Mouse (Mus musculus) kidney, embryonic 14.5 days (tissue): ENCODE results near the gene Ntrk3. TPM values are rescaled to one million over a fixed set of nuclear protein-coding genes. Genes with fewer than 3 reads are reported as not detected.
A peak's percentile ranks its signal among the peaks of the same experiment; 100 is the strongest.

ENCODE experiments used
- ATAC-seq: fragments of 200-750 bp; cut with Nextera tagmentation; 2 replicates; pipeline ENCODE4 v1.8.0; 2017; ENCODE audit warnings: moderate number of reproducible peaks, mild to moderate bottlenecking, moderate TSS enrichment, moderate library complexity; ENCODE audit not compliant: low FRiP score, low TSS enrichment
- H3K27ac ChIP-seq: fragments of 300-500 bp; sonication (generic); 2 replicates; pipeline ENCODE4 v1.5.1; 2014; ENCODE audit warnings: low read depth, mild to moderate bottlenecking, low read length, moderate library complexity, mixed read lengths
- H3K27me3 ChIP-seq: fragments of 300-500 bp; sonication (generic); 2 replicates; pipeline ENCODE4 v1.6.1; 2014; ENCODE audit warnings: mild to moderate bottlenecking, low read length; ENCODE audit not compliant: control insufficient read depth, insufficient read depth
- H3K36me3 ChIP-seq: fragments of 300-500 bp; sonication (generic); 2 replicates; pipeline ENCODE4 v1.6.1; 2014; ENCODE audit warnings: low read length, mixed read lengths; ENCODE audit not compliant: control insufficient read depth, insufficient read depth
- H3K4me1 ChIP-seq: fragments of 300-500 bp; sonication (generic); 2 replicates; pipeline ENCODE4 v1.6.1; 2014; ENCODE audit warnings: low read length, mixed read lengths; ENCODE audit not compliant: control insufficient read depth, insufficient read depth
- H3K4me2 ChIP-seq: fragments of 300-500 bp; sonication (generic); replicated peaks from 2 replicates; pipeline ENCODE4 v1.6.1; 2014; ENCODE audit warnings: low read depth, mild to moderate bottlenecking, low read length
- H3K4me3 ChIP-seq: fragments of 300-500 bp; sonication (generic); 2 replicates; pipeline ENCODE4 v1.5.1; 2014; ENCODE audit warnings: mild to moderate bottlenecking, low read length
- H3K9ac ChIP-seq: fragments of 300-500 bp; sonication (generic); 2 replicates; pipeline ENCODE4 v1.6.1; 2014; ENCODE audit warnings: low read depth, mild to moderate bottlenecking, low read length, moderate library complexity
- H3K9me3 ChIP-seq: fragments of 300-500 bp; sonication (generic); 2 replicates; pipeline ENCODE4 v1.6.1; 2016; ENCODE audit warnings: low read length; ENCODE audit not compliant: control insufficient read depth
- WGBS: fragments of 180-500 bp; shearing (Covaris S2); extraction: QIAGEN DNeasy Blood & Tissue Kit; methylation state at CpG from one replicate; pipeline ENCODE4 v1.1.7; 2014; 5-methylcytosine and 5-hydroxymethylcytosine counted together
- polyA plus RNA-seq: library from polyadenylated mRNA; unstranded; fragments of >200 nt; fragmentation: Nextera tagmentation; extraction: Ambion mirVana; gene quantifications from 2 replicates; pipeline ENCODE4 v1.2.1, GENCODE M21; 2014

The Ntrk3 gene
- polyA plus RNA-seq, 1 experiment from 2014 or later: 5.1 TPM

DNA sequence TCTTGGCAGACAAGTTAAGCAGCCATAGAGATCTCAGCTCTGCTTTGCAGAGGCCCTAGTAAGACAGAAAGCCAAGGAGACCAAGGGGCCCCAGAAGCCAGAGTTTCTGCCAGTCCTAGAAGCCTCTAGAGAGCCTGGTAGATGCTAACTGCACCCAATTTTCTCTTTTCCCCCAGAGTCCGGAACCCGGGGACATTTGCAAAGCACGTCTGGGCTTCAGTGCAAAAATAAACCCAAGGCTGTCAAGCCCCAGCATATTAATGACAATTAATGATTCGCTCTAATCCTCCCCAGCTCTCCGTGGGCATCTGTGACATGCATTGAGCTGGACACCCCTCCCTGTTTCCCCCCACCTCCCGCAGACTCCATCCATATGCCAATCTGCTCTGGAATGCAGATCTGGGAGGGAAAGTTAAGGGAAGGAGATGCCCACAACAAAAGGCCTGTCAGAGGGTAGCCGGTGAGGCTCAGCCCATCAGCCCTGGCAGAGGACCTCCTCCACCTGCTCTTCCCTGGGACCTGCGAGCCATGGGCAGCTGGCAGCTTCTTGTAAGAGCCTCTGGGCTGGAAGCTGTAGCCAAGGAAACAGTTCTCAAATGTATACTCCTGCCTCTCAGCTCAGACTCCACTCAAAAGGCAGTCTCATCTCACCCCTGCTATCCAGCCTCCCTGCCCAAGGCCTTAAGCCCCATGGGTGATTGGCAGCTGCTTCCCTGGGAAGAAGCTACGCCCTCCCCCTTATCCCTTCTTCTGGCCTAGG is 117.8 kb downstream of the Ntrk3 start:
- no peak overlapping the region for H3K9ac ChIP-seq
- no peaks in the 10 kb centered on the region for H3K27me3 ChIP-seq
- no peak overlapping the region for H3K4me3 ChIP-seq
- no peak overlapping the region for H3K4me2 ChIP-seq
- ATAC-seq: no peak
- no peaks in the 10 kb centered on the region for H3K36me3 ChIP-seq
- no peaks in the 10 kb centered on the region for H3K9me3 ChIP-seq
- 50% methylated on average over 9 of the region's 9 CpGs for WGBS
- H3K27ac ChIP-seq: no peak overlapping the region
- H3K4me1 ChIP-seq: no peaks in the 10 kb centered on the region

DNA sequence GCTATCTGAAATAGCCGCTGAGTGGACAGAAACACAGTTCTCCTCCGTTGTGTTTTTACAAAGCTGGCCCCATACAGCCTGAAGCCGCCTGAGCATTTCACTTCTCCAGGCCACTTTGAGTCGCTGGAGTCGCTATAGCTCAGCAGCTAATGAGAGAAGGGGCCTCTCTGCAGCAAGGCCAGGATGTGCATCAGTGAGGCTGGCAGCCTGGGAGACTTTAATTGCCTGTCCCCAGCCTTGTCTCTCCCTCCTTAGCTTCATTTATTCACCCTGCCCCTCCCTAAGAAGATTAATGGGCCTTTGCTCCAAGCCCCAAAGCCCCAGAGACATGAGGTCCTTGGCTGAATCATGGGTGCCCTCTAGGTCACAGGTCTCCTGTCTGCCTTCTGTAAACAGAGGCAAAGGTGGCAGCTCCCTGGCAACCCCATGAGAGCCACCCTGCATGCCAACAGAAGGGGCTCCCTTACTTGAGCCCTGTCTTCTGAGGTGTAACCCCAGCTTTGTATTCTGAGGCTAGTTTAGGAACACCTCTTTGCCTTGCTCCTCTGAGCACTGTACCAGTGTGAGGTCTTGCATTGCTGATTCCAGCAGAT is 132.2 kb downstream of the Ntrk3 start:
- H3K9me3 ChIP-seq: no peaks in the 10 kb centered on the region
- 9% methylated on average over 5 of the region's 5 CpGs for WGBS
- no peaks in the 10 kb centered on the region for H3K4me1 ChIP-seq
- peak; percentile 85 for ATAC-seq
- 0 out of 2 replicates have a peak, but pooled peaks cover 2% of the 10 kb centered on the region for H3K27me3 ChIP-seq
- no peak overlapping the region for H3K27ac ChIP-seq
- no peaks in the 10 kb centered on the region for H3K36me3 ChIP-seq
- H3K9ac ChIP-seq: no peak overlapping the region
- no peak overlapping the region for H3K4me2 ChIP-seq
- no peak overlapping the region for H3K4me3 ChIP-seq

DNA sequence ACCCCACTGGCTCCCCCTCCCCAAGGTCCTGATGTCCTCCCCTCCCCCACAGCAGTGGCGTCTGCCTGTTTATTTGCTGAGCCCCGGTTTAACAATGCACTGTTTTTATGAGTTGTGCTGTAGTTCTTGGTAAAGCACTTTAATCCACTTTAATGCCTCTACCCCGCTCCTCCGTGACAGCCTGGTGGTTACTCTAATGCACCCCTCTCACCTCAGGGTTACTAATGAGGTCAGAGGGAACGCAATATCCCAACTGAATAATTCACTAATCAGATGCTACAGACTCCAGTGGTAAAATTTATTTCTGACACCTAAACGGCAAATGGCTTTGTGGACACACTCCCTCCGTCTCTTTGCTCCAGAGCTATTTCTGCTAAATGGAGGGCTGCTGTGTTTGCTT is 133.9 kb downstream of the Ntrk3 start:
- H3K27ac ChIP-seq: no peak overlapping the region
- no peak for ATAC-seq
- no peaks in the 10 kb centered on the region for H3K36me3 ChIP-seq
- no peaks in the 10 kb centered on the region for H3K9me3 ChIP-seq
- H3K9ac ChIP-seq: no peak overlapping the region
- WGBS: 15% methylated on average over 7 of the region's 7 CpGs
- 0 out of 2 replicates have a peak, but pooled peaks cover 7% of the 10 kb centered on the region for H3K27me3 ChIP-seq
- no peak overlapping the region for H3K4me3 ChIP-seq
- H3K4me2 ChIP-seq: no peak overlapping the region
- no peaks in the 10 kb centered on the region for H3K4me1 ChIP-seq

DNA sequence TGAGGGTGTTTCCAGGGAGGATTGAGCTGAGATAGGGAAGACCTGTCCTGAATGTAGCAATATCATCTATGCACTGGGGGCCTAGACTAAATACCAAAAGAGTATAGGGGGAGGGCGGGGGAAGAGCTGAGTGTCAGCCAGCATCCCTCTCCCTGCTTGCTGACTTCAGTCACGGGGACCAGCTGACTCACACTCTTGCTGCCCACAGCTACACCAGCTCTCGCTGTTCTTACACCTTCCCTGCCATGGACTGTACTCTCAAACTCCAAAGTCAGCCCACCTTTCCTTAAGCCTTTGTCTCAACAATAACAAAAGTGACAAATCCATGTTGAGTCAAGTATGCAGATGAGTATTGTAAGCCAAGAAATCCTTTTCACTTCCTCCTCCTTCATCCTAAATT is 136.0 kb downstream of the Ntrk3 start:
- no peaks in the 10 kb centered on the region for H3K4me1 ChIP-seq
- 79% methylated on average over 3 of the region's 3 CpGs for WGBS
- H3K4me3 ChIP-seq: no peak overlapping the region
- peaks cover 21% of the 10 kb centered on the region for H3K27me3 ChIP-seq
- no peak for ATAC-seq
- no peak overlapping the region for H3K9ac ChIP-seq
- H3K9me3 ChIP-seq: no peaks in the 10 kb centered on the region
- no peaks in the 10 kb centered on the region for H3K36me3 ChIP-seq
- no peak overlapping the region for H3K4me2 ChIP-seq
- no peak overlapping the region for H3K27ac ChIP-seq

DNA sequence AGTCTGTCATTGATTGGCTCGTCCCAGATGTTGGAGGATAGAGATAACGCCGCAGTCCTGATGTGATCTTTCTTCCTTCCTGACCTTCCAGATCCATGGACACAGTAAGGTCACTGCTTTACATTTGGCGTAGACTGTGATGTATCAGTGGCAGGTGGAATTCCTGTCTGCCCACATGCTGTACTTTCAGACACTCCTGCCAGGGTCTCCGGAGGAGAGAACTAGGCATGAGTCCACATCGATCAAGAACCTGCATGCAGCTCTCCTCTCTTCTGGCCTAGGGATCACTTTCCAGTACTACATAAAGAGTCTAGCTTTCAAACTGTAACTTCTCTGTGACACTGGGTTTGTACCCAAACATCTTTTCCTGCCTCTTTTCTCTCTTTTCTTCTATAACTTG is 136.9 kb downstream of the Ntrk3 start:
- Histone ChIP-seq H3K27me3 (peaks cover 19% of the 10 kb centered on the region), H3K36me3 (no peaks in the 10 kb centered on the region), H3K4me2 (no peak overlapping the region), H3K4me3 (no peak overlapping the region), H3K4me1 (no peaks in the 10 kb centered on the region), H3K27ac (no peak overlapping the region), H3K9ac (no peak overlapping the region), H3K9me3 (no peaks in the 10 kb centered on the region)
- WGBS: 88% methylated on average over 6 of the region's 6 CpGs
- ATAC-seq: no peak

DNA sequence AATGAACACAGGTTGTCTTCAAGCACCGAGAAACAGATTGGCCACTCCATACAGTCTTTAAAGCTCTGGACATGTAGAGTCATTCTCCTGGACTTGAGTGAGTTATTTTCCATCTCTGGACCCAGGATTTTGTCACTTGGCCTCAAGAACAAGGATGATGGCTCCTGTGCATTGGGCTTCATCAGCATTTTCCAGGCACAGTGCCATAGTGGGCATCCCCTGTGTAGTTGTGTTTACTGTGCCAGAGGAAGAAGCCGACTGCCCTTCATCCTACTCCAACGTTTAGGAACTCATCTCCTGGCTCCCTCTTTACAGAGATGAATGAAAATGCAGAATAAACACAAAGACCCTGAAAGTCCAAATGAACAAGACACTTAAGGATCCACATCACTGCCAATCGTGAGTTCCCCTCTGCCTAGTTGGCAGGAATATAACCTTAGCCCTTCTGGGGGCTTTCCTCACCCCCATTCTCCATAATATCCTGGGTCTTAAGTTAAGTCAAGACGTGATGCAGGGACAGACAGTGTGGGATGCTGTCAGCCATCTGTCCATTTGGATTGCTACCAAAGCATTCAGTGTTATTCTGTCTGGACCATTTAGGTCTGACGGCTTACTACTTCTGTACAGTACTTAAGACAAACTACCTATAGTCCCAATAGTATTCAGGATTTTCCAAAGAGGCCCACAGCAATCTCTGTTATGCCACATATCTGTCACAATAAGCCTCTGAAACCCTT is 137.7 kb downstream of the Ntrk3 start:
- ATAC-seq: no peak

DNA sequence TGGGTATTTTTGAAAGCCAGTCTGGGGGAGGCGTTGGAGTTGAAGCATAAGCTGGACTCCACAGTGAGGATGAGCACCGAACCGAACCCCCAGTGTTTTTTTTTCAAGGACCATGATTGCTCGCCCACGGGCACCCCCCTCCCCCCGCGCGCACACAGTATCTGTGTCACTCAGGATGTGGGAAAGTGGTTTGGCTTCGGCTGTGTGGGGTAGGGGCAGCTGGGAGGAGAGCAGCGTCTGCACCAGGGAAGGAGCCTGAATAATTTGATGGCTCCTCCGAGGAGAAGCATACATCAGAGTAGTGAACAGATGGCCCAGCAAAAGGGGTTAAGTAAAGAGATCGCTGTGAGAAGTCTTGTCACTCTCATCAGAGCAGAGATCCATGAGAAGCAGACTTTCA is 139.7 kb downstream of the Ntrk3 start:
- Histone ChIP-seq H3K36me3 (no peaks in the 10 kb centered on the region), H3K27me3 (peaks cover 19% of the 10 kb centered on the region), H3K4me2 (no peak overlapping the region), H3K27ac (no peak overlapping the region), H3K4me3 (no peak overlapping the region), H3K9me3 (no peaks in the 10 kb centered on the region), H3K9ac (no peak overlapping the region), H3K4me1 (no peaks in the 10 kb centered on the region)
- ATAC-seq: no peak
- WGBS: 22% methylated on average over 12 of the region's 12 CpGs

More for the DNA sequence above, 137.7 kb downstream of the Ntrk3 start:
- no peaks in the 10 kb centered on the region for H3K36me3 ChIP-seq
- H3K9me3 ChIP-seq: no peaks in the 10 kb centered on the region
- no peak overlapping the region for H3K9ac ChIP-seq
- no peak overlapping the region for H3K4me2 ChIP-seq
- H3K27me3 ChIP-seq: peaks cover 19% of the 10 kb centered on the region
- 83% methylated on average over 6 of the region's 6 CpGs for WGBS
- no peak overlapping the region for H3K27ac ChIP-seq
- H3K4me1 ChIP-seq: no peaks in the 10 kb centered on the region
- no peak overlapping the region for H3K4me3 ChIP-seq

DNA sequence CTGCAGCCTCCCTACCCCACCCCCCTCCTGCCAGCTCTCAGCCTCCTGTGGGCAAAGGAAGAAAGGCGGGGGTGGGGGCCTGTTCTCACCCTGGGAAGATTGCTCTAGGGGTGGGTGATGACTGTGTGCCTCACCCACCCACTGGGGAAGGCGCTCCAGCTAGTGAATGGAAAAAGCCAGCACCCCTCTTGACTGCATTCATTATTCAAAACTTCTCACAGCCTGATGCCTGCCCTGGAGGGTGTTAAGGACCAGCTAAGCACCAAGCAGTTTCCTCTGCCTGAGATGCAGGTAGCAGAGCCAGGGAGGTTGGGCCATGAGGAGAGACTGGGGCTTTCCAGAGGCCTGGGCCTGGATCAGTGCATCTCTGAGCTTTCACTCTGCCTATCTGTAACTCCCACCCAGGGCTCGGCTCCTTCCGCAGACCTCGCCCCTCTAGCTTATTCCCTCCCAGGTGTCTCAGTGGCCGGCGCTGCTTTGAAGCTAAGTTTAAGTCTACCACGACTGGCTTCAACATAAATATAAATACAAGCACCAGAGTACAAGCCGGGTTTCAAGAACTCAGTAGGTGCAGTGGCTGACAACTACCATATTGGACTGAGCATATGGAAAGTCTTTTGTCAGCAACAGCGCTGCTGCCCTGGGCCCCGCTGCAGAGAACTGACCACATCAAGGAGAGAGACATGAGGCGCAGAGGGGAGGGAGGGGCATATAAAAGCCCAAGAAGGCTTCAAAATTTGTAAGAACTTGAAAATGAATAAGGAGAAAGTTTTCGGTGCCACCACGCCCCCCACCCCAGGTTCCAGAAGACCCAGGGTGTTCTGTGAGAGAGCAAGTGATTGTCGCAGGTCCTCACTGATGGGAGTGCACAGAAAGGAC is 140.3 kb downstream of the Ntrk3 start:
- ATAC-seq: no peak; the same call in 1 of the 2 replicates
- 20% methylated on average over 15 of the region's 15 CpGs for whole genome bisulfite sequencing
- H3K27me3 ChIP-seq: peaks cover 19% of the 10 kb centered on the region

More for the DNA sequence above, 140.3 kb downstream of the Ntrk3 start:
- H3K9ac ChIP-seq: no peak overlapping the region
- H3K9me3 ChIP-seq: no peaks in the 10 kb centered on the region
- H3K27ac ChIP-seq: no peak overlapping the region
- H3K36me3 ChIP-seq: no peaks in the 10 kb centered on the region
- H3K4me3 ChIP-seq: no peak overlapping the region
- no peaks in the 10 kb centered on the region for H3K4me1 ChIP-seq
- H3K4me2 ChIP-seq: no peak overlapping the region
